Mouse (Mus musculus) 416B (cell line): ENCODE data around the gene Cab39.

Experiments
- DNase-seq: peaks from one replicate; pipeline ENCODE4 v3.0.0; 2011; ENCODE audit warnings: low read depth

Cab39 gene

DNA sequence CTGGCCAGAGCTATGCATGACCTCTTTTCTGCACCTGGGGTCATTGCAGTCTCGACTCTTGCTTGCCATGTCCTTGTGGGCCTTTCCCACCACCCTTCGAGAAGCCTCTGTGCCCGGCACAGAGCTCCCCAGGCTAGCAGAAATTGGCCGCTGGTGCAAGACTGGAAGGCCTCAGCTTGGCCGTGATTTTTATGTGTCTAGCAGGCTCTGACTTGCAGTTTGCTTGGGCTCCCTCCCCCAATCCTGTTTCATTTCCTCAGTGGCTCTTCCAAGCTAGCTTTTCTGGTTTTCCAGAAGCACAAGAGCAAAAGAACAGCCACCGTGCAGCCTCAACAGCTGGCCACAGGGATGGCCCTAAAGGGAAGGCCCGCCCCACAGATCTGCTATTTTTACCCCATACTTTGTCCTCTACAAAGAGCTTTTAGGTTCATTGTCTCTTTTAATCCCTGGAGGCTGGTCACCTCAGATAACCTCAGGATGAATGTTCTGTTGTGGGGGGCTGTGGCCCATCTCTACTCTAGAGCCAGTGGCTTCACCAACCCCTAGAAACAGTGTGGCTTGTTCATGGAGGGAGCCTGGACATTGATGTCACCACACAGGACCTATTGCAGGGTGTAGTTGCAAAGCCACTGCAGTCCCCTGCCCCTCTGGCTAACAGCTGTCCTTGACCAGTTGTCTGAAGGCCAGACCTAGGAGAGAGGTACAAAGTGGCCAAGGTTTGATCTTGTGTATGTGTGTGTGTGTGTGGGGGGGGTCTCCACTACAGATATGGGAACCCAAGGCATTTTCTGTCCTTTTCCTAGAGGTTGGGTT lies 107.5 kb downstream of the Cab39 start:
- no peak for DNase-seq
